24 mouse cellular contexts compared by ENCODE assay signal in genomic region chr2:168028376-168028775, GRCm38 (mm10). TPM values are rescaled to one million over a fixed set of nuclear protein-coding genes. Genes with fewer than 3 reads are reported as not detected.
DNase-seq lines count a peak whose midpoint lies in the region; ATAC-seq and TF ChIP-seq lines count a peak whose summit lies in the region.
"Had no signal": no experiment of that assay in that cellular context is flagged by ENCODE, and none has a peak within 500 bp of the region (broad histone marks: within the 10 kb centered on the region; RNA-seq: fewer than 3 reads in every experiment).

No protein-coding gene starts in this region.

- ATAC-seq in intestine, postnatal 0 days = no peak
- ATAC-seq in intestine, embryonic 15.5 days = no peak
- no peak for ATAC-seq in midbrain, postnatal 0 days (ENCODE audit: low FRiP score)
- ATAC-seq in midbrain, embryonic 16.5 days = no peak
- ATAC-seq: intestine, embryonic 16.5 days had no signal

- WGBS in intestine, postnatal 0 days = 96% methylated on average over 3 of the region's 3 CpGs
- WGBS in intestine, embryonic 15.5 days = 95% methylated on average over 3 of the region's 3 CpGs
- WGBS in midbrain, postnatal 0 days = 95% methylated on average over 3 of the region's 3 CpGs
- 98% methylated on average over 3 of the region's 3 CpGs for WGBS in midbrain, embryonic 16.5 days

- no peak overlapping the region for H3K4me2 ChIP-seq in intestine, postnatal 0 days (replicated peaks; ENCODE audit: low read depth)
- H3K4me2 ChIP-seq in intestine, embryonic 15.5 days (replicated peaks) = no peak overlapping the region
- no peak overlapping the region for H3K4me2 ChIP-seq in midbrain, postnatal 0 days (ENCODE audit: low read depth, low read length, poor library complexity, severe bottlenecking)
- H3K4me2 ChIP-seq in midbrain, embryonic 16.5 days (ENCODE audit: low read length) = no peak overlapping the region
- H3K4me2 ChIP-seq: embryonic facial prominence, embryonic 12.5 days; heart, embryonic 15.5 days; hindbrain, embryonic 14.5 days; midbrain, embryonic 11.5 days had no signal

- H3K4me3 ChIP-seq in intestine, postnatal 0 days (ENCODE audit: low read depth, low read length) = no peak overlapping the region
- no peak overlapping the region for H3K4me3 ChIP-seq in intestine, embryonic 15.5 days (replicated peaks)
- H3K4me3 ChIP-seq in midbrain, postnatal 0 days (ENCODE audit: low read depth, low read length) = no peak overlapping the region
- H3K4me3 ChIP-seq in midbrain, embryonic 16.5 days (ENCODE audit: low read depth, low read length) = no peak overlapping the region
- H3K4me3 ChIP-seq: embryonic facial prominence, embryonic 12.5 days; heart, embryonic 15.5 days; left cerebral cortex, adult 2 months had no signal

- H3K4me1 ChIP-seq in intestine, postnatal 0 days (replicated peaks; ENCODE audit: control insufficient read depth, insufficient read depth, low read length) = peaks cover 6% of the 10 kb centered on the region; the same call in 1 of the 2 replicates
- H3K4me1 ChIP-seq in intestine, embryonic 15.5 days (replicated peaks) = peaks cover 29% of the 10 kb centered on the region
- H3K4me1 ChIP-seq in midbrain, postnatal 0 days (ENCODE audit: insufficient read depth, low read length) = no peaks in the 10 kb centered on the region
- no peaks in the 10 kb centered on the region for H3K4me1 ChIP-seq in midbrain, embryonic 16.5 days (ENCODE audit: control insufficient read depth, insufficient read depth, low read length)

- no peak overlapping the region for H3K9ac ChIP-seq in intestine, postnatal 0 days (ENCODE audit: low read depth, low read length)
- no peak overlapping the region for H3K9ac ChIP-seq in intestine, embryonic 15.5 days
- no peak overlapping the region for H3K9ac ChIP-seq in midbrain, postnatal 0 days (replicated peaks; ENCODE audit: low read length, poor library complexity, severe bottlenecking)
- no peak overlapping the region for H3K9ac ChIP-seq in midbrain, embryonic 16.5 days (ENCODE audit: low read depth, low read length)
- H3K9ac ChIP-seq: embryonic facial prominence, embryonic 12.5 days; heart, embryonic 15.5 days; hindbrain, embryonic 14.5 days had no signal

- TF ChIP-seq CTCF in intestine, postnatal 0 days (IDR thresholded peaks at IDR 0.05; ENCODE audit: low read depth) = peak; percentile 51
- TF ChIP-seq CTCF in midbrain, postnatal 0 days (IDR thresholded peaks at IDR 0.05) = 0 out of 2 replicates have a peak, but pooled peaks have one; percentile 10

- H3K27me3 ChIP-seq in intestine, postnatal 0 days (replicated peaks; ENCODE audit: control insufficient read depth, insufficient read depth, low read length) = no peaks in the 10 kb centered on the region
- no peaks in the 10 kb centered on the region for H3K27me3 ChIP-seq in intestine, embryonic 15.5 days (replicated peaks)
- no peaks in the 10 kb centered on the region for H3K27me3 ChIP-seq in midbrain, postnatal 0 days (ENCODE audit: insufficient read depth, low read length)
- H3K27me3 ChIP-seq in midbrain, embryonic 16.5 days (ENCODE audit: control insufficient read depth, insufficient read depth, low read depth, low read length) = no peaks in the 10 kb centered on the region
- H3K27me3 ChIP-seq: embryonic facial prominence, embryonic 12.5 days; heart, embryonic 15.5 days had no signal

- H3K9me3 ChIP-seq in intestine, postnatal 0 days (ENCODE audit: control insufficient read depth) = no peaks in the 10 kb centered on the region
- H3K9me3 ChIP-seq in intestine, embryonic 15.5 days = no peaks in the 10 kb centered on the region
- no peaks in the 10 kb centered on the region for H3K9me3 ChIP-seq in midbrain, postnatal 0 days (ENCODE audit: low read length)
- no peaks in the 10 kb centered on the region for H3K9me3 ChIP-seq in midbrain, embryonic 16.5 days (replicated peaks; ENCODE audit: control insufficient read depth, low read length, poor library complexity, severe bottlenecking)

- no peaks in the 10 kb centered on the region; the same call in 1 of the 2 replicates for H3K36me3 ChIP-seq in intestine, postnatal 0 days (ENCODE audit: control insufficient read depth, insufficient read depth)
- H3K36me3 ChIP-seq in intestine, embryonic 15.5 days = no peaks in the 10 kb centered on the region
- H3K36me3 ChIP-seq in midbrain, postnatal 0 days (ENCODE audit: insufficient read depth, low read length) = no peaks in the 10 kb centered on the region
- no peaks in the 10 kb centered on the region for H3K36me3 ChIP-seq in midbrain, embryonic 16.5 days (ENCODE audit: control insufficient read depth, insufficient read depth, low read length)
- H3K36me3 ChIP-seq: embryonic facial prominence, embryonic 12.5 days; heart, embryonic 15.5 days had no signal

- no peak overlapping the region for H3K27ac ChIP-seq in intestine, postnatal 0 days (ENCODE audit: low read depth, low read length)
- no peak overlapping the region for H3K27ac ChIP-seq in intestine, embryonic 15.5 days
- no peak overlapping the region for H3K27ac ChIP-seq in midbrain, postnatal 0 days (ENCODE audit: low read depth, low read length)
- no peak overlapping the region for H3K27ac ChIP-seq in midbrain, embryonic 16.5 days (ENCODE audit: low read length)
- H3K27ac ChIP-seq: embryonic facial prominence, embryonic 12.5 days; heart, embryonic 15.5 days; hindbrain, embryonic 14.5 days; left cerebral cortex, adult 2 months had no signal

- DNase-seq in midbrain, postnatal 0 days (ENCODE audit: low spot score) = no peak
- DNase-seq in R1 (ENCODE audit: low read depth, low spot score) = peak; percentile 44
- DNase-seq in frontal cortex, postnatal 25 days (ENCODE audit: low spot score in 2 of 2) = no peak
- DNase-seq in adrenal gland, postnatal 36 days = no peak
- DNase-seq: adrenal gland, adult 2 months; B cell, adult 2 months; cerebellum, adult 18-20 months; cerebellum, postnatal 14 days; gastrocnemius, postnatal 10 days; heart, postnatal 4 days; kidney, postnatal 4 days; lung, postnatal 10 days; thymus, postnatal 14 days had no signal

RNA-seq across cellular contexts. Expression of gene Ripor3, which starts 18.0 kb away (rescaled TPM):
- 1.5 and 1.6 TPM in 2 replicates for polyA plus RNA-seq in intestine, postnatal 0 days (2015; fragmentation: Nextera tagmentation; extraction: Ambion mirVana)
- 3.7 and 4.2 TPM in 2 replicates for polyA plus RNA-seq in intestine, embryonic 15.5 days (2015; fragmentation: Nextera tagmentation; extraction: Ambion mirVana)
- 0.57 and 0.99 TPM in 2 replicates for total RNA-seq in midbrain, postnatal 0 days (2014; rRNA removed)
- 0.28 and 0.42 TPM in 2 replicates for polyA plus RNA-seq in midbrain, postnatal 0 days (2015; fragmentation: Nextera tagmentation; extraction: Ambion mirVana)
- 0.53 and 0.58 TPM in 2 replicates for polyA plus RNA-seq in midbrain, embryonic 16.5 days (2015; fragmentation: Nextera tagmentation; extraction: Ambion mirVana)
- total RNA-seq in adrenal gland, postnatal 36 days (2021) = 1 to 10 TPM; 2.1 TPM
- total RNA-seq: megakaryocyte progenitor cell, adult 5-6 weeks; monocyte, adult 5-6 weeks had no signal

RNA-seq across cellular contexts. Expression of gene Pard6b, which starts 52.4 kb away (rescaled TPM):
- 13.8 and 17.3 TPM in 2 replicates for polyA plus RNA-seq in intestine, postnatal 0 days (2015; fragmentation: Nextera tagmentation; extraction: Ambion mirVana)
- 16.9 and 17.4 TPM in 2 replicates for polyA plus RNA-seq in intestine, embryonic 15.5 days (2015; fragmentation: Nextera tagmentation; extraction: Ambion mirVana)
- total RNA-seq in midbrain, postnatal 0 days (2014; rRNA removed) = 6.6 and 6.8 TPM in 2 replicates
- 3.9 and 5.1 TPM in 2 replicates for polyA plus RNA-seq in midbrain, postnatal 0 days (2015; fragmentation: Nextera tagmentation; extraction: Ambion mirVana)
- polyA plus RNA-seq in midbrain, embryonic 16.5 days (2015; fragmentation: Nextera tagmentation; extraction: Ambion mirVana) = 6.8 and 7.3 TPM in 2 replicates
- 1 to 10 TPM in 1 of 2 experiments, under 1 TPM in 1; 0.99 to 1.3 TPM for total RNA-seq in adrenal gland, postnatal 36 days (2021)
- total RNA-seq: monocyte, adult 5-6 weeks had no signal
